Mouse (Mus musculus) right cerebral cortex, postnatal 25 days (tissue): ENCODE results near the gene Mrgpra1.
"Not testable (repeated sequence)": the region's sequence is repeated elsewhere in the genome, so short reads cannot be mapped to it uniquely, and the experiment has no call there.

Source experiments
- DNase-seq: peaks from one replicate; pipeline ENCODE4 v3.0.0; 2022

The Mrgpra1 gene

DNA sequence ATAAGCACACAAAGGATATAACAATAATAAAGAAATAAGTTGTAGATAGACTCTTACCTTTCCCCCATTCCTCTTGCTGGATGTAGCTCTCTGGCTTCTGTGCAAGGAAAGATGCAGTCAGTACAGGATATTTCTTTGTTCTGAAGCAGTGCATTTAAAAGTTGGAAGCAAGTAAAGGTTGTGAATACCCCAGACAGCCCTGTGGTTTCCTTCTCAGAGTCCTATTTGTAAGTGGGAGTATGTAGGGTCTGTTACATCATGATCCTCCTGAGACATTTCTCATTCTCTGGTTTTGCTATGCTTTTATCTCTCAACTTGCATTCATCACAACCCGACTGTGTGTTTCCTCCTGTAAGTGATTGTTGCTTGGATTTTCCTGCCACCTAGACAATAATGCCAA is at the start of gene Mrgpra1:
Mrgpra1 (minus strand) TSS at position 101 of the 400 bp plus-strand sequence.
- DNase-seq, result no peak

DNA sequence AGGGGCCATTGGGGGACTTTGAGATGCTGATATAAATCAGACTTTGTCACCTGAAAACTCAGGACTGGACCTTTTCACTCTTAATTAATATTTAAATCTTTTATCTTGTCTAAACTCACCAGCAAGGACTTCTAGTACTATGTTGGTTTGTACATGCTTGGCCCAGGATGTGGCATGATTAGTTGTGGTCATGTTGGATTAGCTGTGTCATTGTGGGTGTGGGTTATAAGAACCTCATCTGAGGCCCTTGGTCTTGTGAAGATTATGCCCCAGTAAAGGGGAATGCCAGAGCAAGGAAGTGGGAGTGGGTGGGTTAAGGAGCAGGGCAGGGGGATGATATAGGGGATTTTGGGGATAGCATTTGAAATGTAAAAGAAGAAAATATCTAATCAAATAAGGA is 47.1 kb upstream of the Mrgpra1 start:
- DNase-seq, result no peak

DNA sequence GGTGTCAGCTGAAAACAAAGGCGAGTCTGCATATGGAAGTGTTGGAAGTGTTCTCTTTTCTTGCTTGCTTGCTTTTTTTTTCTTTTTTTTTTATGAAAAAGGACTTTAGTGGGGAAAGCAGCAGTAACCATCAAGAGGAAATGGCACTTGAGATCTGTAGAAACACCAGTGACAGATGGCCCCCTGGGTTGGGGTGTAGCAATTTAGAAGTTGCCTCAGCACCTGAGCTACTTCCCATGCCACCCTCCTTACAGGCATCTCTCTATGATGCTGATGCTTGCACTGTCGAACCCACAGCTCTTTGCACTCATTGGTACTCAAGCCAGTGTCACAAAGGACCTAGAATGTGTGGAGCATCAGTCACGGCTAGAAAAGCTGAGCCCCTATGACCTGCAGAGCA is 5.6 kb downstream of the Mrgpra1 start:
- no peak for DNase-seq

DNA sequence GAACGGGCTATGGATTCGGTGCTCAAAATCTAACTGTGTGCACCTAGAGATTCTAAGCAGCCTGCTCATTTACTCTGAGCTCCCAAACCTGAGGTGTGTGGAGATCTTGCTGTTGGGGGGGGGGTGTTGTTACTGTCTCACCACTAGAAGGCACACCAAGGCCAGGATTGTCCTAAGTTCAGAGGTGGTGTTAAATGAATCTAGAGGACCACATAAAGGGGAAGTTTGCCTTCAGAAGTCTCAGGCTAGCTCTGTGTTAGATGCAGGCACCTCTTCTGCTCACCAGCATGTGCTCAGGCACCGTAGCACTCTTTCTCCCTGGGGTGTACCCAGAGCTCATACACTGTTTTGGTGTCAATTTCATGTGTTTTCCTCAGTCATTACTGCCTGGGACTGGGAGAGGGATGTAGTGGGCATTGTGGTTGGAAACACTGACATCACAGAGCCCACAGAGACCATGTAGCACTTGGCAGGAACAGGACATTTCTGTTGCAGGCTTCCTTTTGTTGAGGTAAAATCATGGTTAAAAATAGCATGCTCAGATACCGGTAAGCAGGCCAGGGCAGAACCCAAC is 8.0 kb downstream of the Mrgpra1 start:
- DNase-seq, result no peak

DNA sequence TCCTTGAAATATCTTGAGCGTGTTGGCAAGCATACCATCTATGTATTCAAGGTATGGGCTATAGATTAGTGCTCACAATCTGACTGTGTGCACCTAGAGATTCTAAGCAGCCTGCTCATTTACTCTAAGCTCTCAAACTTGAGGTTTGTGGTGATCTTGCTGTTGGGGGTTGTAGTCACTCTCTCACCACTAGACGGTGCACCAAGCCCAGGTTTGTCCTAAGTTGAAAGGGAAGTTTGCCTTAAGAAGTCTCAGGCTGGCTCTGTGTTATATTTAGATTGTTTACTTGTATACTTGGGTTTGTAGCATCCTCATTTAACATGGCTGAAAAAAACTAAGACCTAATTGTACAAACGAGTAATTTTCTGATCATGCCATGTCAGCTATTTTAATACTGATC is 12.2 kb downstream of the Mrgpra1 start:
- not testable (repeated sequence) for DNase-seq

DNA sequence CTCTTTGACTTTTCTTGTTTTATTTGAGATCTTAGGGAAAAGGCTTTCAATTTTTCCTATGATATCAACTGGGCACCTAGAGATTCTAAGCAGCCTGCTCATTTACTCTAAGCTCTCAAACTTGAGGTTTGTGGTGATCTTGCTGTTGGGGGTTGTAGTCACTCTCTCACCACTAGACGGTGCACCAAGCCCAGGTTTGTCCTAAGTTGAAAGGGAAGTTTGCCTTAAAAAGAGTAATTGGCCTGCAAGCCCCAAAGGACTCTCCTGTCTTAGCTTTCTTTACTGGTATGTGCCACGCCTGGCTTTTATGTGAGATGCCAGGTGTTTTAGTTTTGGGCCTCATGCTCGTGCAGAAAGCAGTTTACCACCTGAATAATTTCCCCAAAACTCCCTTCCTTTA is 12.7 kb downstream of the Mrgpra1 start:
- not testable (repeated sequence) for DNase-seq

DNA sequence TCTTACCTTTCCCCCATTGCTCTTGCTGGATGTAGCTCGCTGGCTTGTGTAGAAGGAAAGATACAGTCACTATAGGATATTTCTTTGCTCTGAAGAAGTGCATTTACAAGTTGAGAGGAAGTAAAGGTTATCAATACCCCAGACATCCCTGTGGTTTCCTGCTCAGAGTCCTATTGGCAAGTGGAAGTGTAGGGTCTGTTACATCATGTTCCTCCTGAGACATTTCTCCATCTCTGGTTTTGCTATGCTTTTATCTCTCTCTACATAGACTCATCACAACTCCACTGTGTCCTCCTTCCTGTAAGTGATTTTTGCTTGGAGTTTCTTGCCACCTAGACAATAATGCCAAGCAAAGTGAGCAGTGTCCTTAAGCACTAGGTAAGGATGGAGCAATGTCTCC is 35.7 kb downstream of the Mrgpra1 start:
- no peak for DNase-seq

DNA sequence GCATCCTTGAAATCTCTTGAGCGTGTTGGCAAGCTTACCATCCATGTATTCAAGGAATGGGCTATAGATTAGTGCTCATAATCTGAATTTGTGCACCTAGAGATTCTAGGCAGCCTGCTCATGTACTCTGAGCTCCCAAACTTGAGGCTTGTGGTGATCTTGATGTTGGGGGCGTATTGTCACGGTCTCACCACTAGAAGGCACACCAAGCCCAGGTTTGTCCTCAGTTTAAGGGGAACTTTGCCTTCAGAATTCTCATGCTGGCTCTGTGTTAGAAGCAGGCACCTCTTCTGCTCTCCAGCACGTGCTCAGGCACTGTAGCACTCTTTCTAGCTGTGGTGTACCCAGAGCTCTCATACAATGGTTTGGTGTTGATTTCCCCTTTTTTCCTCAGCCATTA is 41.8 kb downstream of the Mrgpra1 start:
- DNase-seq, result no peak

DNA sequence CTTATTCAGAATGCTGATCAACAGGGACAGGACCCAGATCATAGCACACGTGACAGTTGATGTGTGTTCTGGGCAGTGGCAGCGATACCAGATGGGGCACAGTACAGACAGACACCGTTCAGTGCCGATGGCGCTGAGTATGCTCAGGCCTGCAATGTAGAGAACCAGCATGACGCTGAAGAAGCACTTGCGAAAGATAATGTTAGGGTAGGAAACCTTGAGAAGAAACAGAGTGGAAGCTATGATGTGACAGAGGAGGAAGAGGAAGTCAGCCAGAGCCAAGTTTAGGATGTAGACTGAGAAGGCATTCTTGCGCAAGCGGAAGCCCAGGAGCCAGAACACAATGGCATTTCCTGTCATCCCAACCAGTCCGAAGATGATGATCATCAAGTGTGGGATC is 44.2 kb downstream of the Mrgpra1 start:
- no peak for DNase-seq

DNA sequence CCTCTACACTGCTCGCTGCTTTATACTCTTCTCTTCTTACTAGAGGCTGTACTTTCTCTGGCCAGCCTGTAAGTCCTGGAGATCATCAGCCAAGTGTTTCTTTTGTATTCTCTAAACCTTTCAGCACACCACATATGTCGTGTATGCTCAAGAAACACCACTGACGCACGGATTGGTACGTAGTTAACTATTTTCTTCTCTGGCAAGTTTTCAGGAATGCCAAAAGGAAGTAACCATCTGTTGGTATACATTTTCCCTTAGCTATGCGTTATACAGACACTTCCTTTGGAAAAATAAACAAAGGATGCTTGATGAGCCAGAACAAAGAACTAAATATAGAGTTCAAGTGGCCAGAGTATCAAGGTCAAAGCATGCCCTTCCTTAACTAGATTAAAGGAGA is 49.4 kb downstream of the Mrgpra1 start:
- DNase-seq, result not testable (repeated sequence)

DNA sequence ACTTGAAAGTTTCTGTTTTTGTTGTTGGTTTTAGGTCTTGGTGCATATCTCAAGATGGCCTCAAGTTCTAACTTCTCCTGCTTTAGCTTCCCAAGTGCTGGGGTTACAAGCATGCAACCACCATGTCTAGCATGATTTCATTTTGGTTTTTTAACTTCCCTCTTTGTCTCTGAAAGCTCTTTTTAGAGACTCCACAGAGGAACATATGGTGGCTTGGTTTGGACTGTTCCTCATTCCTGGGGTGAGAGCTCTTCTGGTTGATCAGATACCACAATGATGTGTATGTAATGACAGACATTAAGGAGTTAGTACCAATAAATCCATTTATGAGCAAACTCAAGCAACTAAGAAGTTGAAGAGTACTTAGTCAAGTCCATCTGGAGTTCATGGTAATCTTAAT is 54.4 kb downstream of the Mrgpra1 start:
- not testable (repeated sequence) for DNase-seq
